Mouse (Mus musculus) mature B cell (primary cell): ENCODE data around the gene Adarb2.

Experiments
- in situ Hi-C: fragments of 300-500 bp; cut with MboI; formaldehyde crosslinking; loops from 2 replicates; pipeline ENCODE4 v1.14.3; 2019

The Adarb2 gene

DNA sequence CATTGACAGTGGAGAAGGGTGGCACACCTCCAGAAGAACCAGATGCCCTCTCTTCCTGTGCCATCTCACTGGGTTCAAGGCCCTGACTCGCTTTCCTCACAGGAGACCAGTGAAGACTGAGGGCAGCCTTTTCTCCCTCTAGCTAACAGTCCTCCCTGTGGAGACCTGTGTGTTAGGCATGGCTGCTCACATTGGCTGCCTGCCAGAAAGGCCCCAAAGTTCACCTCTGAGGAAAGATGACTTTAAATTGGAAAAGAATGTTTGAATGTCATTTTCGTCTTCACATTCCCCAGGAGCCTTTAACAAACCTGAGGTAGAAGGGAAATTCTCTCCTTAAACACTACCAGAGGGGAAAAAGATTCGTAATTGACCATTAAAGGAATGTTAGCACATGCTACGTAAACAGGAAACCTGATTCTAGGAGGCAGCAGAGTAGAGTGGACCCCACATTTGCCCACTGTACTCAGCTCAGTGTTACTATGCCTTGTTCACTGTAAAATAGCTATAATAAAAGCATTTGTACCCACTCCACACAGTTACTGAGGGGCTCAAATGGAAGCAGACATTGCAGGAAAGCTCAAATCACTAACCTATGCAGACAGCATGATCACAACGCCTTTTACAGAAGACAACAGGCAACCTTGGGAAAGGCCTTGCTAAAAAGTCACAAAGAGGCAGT, 285.2 kb downstream of the Adarb2 start:
- in situ Hi-C loops: no loop called here

DNA sequence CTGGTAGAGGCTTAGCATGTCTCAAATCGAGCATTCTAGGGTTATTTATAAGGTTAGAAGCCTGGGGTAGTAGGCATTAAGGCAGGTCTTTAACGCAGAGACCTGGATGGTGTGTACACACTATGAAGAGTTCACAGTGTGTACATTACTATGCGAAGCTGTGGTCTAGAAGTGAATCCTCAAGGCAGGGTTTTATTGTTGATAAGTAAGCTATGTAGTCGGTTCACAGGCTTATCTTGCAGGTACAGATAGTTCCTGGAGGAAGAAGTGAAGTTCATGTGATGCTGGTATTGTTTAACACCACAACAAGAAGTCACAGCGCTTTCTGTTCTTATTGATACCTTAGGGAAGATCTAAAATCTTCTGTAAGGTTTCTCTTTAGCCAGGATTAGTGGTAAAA, 290.7 kb downstream of the Adarb2 start:
- in situ Hi-C loops: no loop called here

- in situ Hi-C loops: no loop called here
Measured at GRCm38 (mm10) chr13:8499551-8499950, 296.9 kb downstream of the Adarb2 start.

- in situ Hi-C loops: no loop called here
Measured at GRCm38 (mm10) chr13:8511069-8511817, 308.6 kb downstream of the Adarb2 start.

GRCm38 (mm10) chr13:8515979-8516715, 313.5 kb downstream of the Adarb2 start:
- in situ Hi-C loops: no loop called here

- in situ Hi-C loops: no loop called here
Measured at GRCm38 (mm10) chr13:8519204-8519603, 316.5 kb downstream of the Adarb2 start.

DNA sequence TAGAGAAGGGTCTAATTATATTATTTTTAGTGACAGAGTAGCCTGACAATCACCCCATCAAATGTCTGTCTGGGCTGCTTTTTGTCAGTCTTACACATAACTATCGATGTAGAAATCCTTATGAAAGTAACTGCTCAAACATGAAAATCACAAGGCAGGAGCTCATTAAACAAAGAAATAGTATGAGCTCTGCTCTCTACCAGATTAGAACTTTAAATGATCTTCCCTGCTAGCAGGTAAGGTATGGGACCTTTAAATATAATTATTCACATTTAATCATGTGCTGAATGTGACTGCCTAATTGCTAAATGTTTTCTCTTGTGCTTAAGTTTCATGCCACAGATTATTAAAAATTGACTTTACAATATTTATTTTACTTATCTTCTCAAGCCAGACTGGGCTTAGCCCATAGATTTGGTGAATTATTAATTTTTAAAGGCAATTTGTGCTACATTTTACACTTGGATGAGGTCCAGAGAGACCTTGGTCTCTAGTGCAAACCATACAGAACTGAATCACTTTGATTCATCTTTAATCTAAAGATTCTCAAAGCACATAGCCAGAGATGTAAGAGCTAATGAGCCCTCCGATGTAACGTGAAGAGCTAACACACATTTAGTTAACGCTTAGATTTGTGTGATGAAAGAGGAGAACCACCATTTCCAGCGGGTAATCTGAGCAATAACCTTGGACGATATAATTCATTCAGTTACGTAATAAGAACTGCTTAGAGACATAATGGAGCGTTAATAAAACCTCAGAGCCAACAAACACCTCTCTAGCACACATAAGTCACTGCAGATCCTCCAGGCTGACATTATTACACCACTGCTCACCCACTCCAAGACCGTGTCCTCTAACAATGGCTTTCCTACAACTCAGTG, 323.3 kb downstream of the Adarb2 start:
- in situ Hi-C loops: no loop called here

- in situ Hi-C loops: no loop called here
Measured at GRCm38 (mm10) chr13:8534265-8535113, 331.8 kb downstream of the Adarb2 start.

- in situ Hi-C loops: no loop called here
Measured at GRCm38 (mm10) chr13:8538481-8538880, 335.8 kb downstream of the Adarb2 start.

DNA sequence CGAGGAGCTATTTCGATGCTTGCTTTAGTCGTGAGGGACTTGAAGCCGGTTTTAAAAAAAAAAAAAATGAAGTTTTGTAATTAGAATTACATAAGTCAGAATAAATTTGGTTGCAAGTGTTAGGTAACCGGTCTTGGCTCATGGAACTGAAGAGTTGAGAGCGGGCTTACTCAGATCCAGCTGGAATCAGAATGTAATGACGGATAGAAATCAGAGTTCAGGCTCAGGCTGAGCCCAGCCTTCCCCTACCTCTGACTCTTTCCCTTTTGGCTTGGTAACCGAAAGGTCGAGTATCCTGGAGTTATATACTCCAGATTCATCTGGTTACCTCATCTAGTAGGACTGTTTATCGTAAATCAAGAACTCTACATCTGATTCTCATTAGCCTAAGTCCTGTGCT, 336.2 kb downstream of the Adarb2 start:
- in situ Hi-C loops: no loop called here

DNA sequence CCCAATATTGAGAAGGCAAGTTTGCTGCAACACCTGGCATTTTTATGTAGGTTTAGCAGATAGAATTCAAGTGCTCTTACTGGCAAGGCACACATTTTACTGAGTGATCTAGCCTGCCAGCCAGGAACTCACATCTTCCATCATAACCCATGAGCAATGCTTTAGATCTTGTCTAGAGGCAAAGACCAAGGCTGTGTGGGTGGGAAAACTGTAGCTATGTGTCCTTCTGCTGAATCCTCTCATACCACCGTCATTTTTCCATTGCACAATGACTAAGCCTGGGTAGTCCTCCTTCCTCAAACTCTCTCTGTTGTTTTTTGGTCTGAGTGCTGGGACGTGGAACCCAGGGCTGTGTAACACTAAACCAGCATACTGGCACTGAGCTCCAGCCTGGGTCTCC, 340.0 kb downstream of the Adarb2 start:
- in situ Hi-C loops: no loop called here

DNA sequence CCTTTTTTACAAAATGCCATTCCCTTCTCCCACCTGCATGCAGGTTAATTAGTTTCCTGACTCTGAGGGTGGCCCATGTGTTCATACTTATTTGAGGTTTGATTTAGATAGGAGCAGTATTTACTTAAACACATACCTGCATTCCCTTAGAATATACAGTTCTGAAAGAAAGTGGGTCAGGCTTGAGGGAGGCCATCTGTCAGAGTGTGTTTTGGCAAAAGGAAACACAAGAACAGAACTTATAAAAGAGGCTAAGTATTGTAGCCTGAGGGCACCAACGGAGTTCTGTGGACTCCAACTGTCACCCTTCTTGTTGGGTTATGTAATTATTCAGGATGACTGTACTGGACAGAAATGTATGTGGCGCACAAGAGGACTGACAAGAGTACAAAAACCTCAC, 349.6 kb downstream of the Adarb2 start:
- in situ Hi-C loops: no loop called here

DNA sequence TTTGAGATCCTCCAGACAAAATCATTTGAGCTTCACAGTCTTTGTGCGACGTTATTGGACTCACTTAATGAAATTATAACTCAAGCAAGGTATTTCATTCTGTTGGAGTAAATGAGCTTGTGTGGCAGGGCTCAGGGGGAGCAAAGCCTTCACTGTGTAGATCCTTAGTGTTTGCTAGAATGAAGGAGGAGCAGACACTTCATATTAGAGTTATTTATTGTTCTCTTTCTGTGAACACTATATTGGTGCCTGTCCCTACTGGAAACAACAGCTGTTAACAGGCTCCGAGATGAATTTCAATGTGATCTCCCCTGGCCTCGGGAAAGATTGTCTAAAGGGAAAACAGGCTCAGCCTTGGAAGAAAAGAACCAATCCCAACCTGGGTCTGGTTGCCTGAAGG, 355.1 kb downstream of the Adarb2 start:
- in situ Hi-C loops: no loop called here

GRCm38 (mm10) chr13:8560485-8560884, 357.8 kb downstream of the Adarb2 start:
- in situ Hi-C loops: no loop called here

DNA sequence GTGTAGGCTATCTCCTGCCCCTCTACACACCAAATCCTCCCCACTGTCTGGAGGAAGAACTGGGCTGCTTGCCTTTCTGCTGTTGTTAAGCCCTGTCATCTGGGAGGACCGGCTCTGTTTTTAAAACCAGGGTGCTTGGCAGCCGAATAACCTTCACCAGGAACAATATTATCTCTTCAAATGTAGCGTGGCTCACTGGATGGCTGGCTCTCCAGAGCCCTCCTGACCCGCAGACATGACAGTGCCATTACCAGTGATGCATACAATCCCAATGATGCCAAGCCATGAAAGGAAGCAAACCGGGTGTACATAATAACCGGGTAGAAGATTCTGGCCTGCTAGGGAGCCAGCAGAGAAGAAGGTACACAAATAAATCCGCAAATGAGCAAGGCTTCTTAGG, 360.5 kb downstream of the Adarb2 start:
- in situ Hi-C loops: no loop called here

DNA sequence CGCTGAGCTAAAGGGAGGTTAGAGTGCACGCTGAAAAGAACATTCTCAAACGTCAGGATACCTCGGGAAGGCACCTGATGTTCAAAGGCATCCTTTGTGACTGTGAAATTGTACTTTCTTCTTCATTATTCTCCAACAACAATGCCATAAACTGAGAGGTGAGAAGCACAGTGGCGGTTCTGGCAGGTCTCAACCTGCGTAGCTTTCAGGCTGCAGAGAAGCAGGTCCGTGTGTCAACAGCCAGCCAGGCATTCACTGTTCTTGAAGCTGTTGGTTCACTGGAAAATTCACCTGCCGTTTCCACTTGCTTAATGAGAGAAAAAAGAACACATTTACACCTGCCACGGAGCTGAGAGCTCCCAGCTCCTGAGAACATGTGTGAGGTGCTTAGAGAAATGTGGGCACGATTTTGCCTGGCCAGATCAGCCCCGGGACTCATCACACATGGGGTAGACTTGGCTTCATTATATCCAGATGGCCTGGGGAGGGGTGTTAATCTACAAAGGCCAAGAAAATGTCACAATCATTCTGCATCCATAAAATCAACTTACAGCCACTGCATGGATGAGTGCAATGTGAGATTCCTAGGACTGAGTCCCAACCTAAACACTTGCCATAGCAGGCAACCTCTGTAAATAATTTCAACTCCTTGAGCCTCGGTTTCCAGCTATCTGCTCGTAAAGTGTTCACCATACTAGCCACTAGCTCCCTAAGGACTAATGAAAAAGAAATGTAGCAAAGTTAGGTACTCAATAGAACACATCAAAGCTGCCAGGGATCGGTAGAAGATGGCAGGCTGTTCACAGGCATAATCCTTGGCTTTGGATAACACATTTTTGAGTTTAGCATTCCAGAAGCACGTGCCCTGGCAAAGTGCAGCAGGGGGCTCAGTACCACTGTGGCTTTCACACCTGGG, 364.7 kb downstream of the Adarb2 start:
- in situ Hi-C loops: no loop called here

- in situ Hi-C loops: no loop called here
Measured at GRCm38 (mm10) chr13:8570269-8570668, 367.6 kb downstream of the Adarb2 start.

GRCm38 (mm10) chr13:8573908-8574307, 371.2 kb downstream of the Adarb2 start:
- in situ Hi-C loops: no loop called here

- in situ Hi-C loops: no loop called here
Measured at GRCm38 (mm10) chr13:8584257-8585005, 381.8 kb downstream of the Adarb2 start.
